Mouse (Mus musculus) frontal cortex, postnatal 36 days (tissue): ENCODE measurements around the gene Fbxl13.

ENCODE experiments used
- DNase-seq, 2 experiments: peaks; one replicate each; pipeline ENCODE4 v3.0.0; 2022; ENCODE audit warnings: low spot score in 2 of 2

Fbxl13 gene

DNA sequence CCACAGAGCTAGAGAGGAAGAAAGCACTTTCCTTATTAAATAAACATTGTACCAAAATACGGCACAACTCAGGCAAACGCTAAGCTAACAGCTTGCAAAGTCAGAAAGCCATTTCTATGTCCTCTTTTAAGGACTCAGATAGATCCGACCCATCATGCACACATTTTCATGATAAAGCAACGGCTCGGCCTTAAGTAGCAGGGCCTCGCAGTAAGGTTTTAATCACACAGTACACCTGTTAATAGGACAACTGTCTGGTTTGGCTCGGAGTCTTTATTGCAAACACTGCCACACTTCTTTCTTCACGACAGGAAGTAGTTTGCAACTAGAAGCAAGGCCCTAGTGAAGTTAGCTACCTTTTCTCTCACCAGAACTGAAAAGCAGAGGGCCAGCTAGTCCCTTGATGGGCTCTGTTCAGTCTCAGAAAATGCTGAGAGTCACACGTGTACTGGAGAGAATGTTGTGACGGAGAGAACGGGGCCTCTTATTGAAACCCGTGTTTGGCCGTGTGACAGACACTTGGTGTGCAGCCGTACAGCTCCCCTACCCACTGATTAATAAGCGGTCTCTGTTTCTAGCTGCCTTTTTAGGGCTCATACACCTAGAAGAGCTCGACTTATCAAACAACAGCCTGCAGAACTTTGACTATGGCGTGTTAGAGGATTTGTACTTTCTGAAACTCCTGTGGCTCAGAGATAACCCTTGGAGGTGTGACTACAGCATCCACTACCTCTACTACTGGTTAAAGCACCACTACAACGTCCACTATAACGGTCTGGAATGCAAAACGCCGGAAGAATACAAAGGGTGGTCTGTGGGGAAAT lies 70.8 kb downstream of the Fbxl13 start:
- DNase-seq, result no peak

DNA sequence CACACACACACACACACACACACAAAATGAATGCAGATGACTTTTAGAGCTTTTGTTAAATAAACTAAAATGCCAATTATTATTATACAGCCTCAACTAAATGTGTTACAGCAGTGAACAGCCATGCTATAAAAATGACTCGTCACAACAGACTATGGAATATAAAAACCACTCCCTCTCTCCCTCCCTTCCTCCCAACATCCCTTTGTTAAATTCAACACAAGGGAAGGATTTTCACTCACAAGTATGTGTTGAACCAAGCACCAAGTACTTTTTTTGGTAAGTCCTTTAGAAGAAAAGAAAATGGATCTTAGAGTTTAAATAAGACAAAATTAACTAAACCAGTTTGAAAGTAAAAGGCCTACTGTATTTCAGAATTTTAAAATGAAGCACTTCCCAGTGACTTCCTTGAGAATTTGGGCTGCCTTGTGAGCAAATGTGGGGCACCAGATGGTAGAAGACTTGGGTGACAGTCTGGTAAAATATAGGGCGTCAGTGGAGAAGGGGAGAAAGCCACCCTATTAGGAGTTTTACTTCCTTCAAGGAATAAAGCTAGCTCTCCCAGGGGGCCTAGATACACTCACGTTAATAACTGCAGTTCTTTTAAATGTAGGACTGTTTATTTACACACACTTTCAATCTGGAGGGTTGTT lies 72.5 kb downstream of the Fbxl13 start:
- DNase-seq, result no peak

DNA sequence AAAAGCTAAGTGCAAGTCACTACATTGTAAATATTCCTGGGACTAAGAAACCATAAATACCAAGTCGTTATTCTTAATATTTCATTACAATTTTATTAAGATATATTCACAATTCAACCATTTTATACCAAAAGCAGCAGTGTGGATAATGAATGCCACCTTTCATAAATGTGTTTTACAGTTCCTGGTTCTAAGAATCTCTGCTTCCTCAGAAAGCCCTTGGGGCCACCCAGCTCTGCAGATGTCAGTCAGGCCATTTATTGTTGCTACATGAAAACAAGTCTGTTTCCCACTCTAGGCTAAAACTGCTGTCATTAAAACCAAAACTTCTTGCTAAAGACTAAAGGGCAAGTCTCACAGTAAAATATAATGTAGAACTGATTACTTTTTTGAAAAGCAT lies 77.7 kb downstream of the Fbxl13 start:
- no peak for DNase-seq

DNA sequence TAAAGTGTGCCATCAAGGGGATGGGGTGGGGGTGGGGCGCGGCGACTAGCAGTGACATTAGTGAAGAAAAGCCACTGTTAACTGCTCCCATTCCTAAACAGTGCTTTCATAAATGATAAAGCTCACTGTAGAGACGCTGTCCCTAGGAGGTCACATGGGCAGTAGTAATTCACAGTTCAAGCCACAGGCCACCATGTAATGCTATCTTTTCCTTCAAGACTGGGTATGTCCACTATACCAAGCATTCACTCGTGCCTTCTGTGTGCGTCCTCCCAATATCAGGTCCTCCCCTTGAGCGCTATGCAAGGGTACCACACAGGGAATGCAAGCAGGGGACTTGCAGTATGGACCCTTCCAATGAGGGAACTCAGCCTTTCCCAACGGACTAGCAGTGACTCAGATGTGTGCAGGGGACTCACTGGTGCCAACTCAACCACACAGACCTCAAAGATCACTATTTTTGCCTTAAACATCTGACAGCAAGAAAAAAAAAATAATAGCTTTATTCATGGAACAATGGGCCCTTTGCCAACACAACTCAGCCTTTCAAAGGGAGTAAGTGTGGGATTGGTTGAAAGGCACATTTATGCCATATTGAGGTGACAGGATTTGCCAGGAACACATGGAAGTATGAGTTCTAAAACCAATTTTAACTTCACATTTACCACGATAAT lies 79.9 kb downstream of the Fbxl13 start:
- DNase-seq, result peak; percentile 21 to 41

DNA sequence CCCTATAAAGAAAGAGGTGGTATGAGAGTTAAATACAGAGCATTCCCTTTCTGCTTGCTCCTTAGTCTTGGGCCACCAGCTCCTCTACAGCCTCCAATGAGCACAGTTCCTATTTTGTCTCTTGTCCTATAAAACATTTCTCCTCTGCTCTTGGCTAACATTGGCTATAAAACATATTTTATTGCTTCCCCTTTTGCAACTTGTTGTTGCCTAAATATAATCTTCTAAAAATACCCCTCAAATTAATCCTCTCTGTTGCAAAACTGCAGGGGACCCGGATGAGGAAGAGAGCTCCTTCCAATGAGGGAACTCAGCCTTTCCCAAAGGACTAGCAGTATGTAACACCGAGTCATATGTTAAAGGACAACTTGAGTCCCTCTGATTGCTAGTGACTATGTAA lies 81.5 kb downstream of the Fbxl13 start:
- DNase-seq, result no peak

DNA sequence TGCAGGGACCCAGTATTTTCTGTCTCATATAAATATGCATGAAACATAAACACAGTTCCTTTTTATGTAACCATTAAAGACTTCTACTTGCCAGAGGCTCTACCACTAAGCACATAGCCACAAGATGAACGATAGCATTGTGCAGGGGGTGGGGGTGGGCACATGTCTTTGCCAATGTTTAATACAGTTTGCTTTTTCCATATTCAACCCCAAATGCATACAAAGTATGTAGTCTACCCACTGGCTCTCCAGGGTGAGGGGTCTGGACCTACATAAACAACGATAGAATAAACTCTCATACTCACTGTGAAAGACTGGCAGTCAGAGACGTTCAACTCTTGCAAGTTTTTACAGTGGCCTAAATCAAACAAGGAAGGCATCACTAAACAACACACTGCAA lies 88.9 kb downstream of the Fbxl13 start:
- DNase-seq, result no peak

DNA sequence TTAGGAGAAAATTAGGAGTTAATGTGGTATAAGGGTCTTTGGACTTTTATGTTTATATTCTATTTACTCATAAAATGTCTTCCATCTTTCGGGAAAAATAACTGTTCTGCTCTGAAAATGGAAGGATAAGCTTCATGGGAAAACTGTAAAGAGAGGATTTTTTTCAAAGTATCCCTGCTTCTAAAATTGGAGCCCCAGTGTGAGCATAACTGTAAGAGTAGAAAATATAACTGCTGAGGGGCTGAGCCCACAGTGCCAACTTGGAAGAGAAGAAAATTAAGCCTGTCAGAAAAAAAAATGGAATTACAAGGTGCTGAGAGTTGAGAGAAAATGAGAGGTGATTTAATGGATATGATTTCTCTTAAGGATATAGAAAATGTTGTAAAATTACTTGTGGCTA lies 90.7 kb downstream of the Fbxl13 start:
- DNase-seq, result no peak

DNA sequence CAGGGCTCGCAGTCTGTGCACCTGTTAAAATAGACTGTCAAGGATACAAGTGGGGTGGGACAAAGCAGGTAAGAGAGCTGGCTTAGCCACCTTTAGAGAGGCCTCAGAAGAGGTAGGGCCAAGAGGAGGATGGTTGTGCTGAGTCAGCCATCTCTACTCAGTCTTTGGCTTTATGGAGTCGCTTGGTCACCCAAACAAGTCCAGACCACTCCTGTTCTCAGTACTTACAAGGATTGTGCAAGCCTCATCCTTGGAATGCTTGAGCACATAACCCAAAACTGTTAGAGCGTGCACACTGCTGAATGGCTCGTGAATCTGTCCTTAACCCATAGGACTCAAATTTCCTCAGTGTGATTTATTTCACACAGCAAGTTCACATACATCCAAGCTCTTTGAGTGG lies 91.7 kb downstream of the Fbxl13 start:
- DNase-seq, result no peak

DNA sequence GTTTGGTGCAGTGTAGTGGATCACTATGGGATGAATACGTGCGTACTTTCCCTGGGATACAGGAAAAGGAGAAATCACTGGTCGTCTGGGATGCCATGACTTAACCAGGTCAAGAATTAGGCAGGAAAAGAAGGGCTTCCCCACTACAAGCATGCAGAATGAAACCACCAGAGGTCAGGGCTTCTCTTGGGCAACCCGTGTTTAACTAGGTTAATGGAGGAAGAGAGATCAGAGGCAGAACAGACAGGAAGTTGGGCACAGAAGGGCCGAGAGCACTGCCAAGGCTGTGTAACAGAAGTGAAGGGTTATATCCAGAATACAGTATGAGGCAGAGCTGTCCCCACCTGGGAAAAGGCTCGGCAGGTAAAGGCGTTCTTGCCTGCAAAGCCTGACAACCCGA lies 98.4 kb downstream of the Fbxl13 start:
- DNase-seq, result no peak

DNA sequence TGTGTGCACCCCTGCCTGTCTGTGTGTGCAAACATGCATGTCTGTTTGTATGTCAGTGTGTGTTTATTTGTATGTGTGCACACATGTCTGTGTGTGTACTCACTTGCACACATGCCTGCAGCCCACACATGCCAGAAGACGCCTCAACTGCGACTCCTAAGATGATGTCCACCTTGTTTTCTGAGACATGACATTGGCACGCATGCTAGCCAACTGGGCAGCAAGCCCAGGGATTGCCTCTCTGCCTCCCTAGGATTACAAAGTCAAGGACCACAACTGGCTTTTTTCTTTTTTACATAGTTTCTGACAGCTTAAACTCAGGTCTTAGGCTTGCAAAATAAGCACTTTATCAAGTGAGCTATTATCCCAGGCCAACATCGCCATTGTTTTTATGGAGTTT lies 99.6 kb downstream of the Fbxl13 start:
- DNase-seq, result no peak

DNA sequence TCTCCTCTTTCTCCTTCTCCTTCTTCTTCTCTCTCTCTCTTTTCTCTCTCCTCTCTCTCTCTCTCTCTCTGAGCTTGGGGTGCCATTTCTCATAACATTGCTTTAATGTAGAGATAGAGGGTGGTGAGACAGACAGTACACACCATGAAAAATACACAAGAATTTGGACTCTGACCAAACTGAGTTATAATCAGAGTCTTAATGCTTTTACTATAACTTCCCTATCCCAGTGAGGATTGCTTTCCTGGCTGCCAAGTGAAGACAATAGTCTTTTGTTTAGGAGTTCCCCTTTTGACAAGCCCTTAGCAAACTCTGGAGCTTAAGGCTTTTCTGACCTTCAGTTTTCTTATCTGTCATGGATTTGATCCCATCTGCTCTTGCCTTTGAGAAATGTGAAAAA lies 100.2 kb downstream of the Fbxl13 start:
- DNase-seq, result no peak

DNA sequence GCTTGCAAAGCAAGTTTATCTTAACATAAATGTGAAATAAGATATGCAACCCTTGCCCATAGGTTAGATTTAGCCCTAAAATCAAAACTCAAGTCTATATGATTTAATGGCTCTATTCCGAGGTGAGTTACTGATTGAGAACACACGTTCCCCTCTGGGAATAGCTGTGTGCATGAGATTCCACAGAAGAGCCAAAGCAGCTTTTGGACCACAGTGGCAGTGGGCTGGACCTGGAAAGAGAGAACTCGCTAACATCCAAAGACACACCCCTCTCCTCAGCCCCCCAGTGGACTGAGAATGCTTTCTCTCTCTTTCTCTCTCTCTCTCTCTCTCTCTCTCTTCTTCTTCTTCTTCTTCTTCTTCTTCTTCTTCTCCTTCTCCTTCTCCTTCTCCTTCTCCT lies 100.6 kb downstream of the Fbxl13 start:
- no peak for DNase-seq

DNA sequence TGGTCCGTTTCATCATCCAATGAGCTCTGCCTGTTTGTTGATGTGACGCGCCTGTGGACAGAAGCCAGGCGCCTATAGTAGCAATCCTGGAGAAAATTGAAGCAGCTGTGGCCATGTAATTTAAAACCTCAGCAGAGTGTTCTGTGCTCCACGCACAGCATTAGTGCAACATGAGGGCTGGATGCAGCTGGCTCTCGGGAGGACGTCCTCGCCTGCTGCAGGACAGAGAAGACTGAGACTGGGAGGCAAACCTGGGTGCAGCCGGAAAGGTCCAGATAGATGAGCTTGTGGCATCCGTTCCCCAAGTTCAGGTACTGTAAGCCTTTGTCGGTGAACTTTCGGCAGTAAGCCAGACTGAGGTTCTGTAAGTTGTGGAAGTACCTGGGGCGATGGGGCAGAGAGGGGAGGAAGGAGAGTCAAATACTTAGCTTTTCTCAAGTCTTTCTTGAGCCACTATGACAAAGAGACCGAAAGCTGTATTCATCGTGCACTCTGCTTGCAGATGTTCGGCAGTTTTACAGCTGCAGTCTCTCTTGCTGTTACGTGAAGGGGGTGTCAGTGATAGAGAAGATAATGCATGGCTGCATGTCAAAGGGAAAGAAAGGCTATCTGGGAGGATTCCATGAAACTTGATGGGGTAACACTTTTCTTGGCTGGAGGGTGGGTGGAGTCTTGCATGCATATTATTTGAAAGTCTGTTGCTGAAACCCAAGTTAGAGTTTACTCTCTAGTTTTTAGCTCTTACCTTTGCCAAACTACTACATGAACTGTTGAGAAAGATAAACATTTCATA lies 101.8 kb downstream of the Fbxl13 start, which contains the start of gene Lrrc17:
Gene Lrrc17, plus strand, starts transcription at position 151 of the 793 bp plus-strand sequence.
- DNase-seq, result no peak

DNA sequence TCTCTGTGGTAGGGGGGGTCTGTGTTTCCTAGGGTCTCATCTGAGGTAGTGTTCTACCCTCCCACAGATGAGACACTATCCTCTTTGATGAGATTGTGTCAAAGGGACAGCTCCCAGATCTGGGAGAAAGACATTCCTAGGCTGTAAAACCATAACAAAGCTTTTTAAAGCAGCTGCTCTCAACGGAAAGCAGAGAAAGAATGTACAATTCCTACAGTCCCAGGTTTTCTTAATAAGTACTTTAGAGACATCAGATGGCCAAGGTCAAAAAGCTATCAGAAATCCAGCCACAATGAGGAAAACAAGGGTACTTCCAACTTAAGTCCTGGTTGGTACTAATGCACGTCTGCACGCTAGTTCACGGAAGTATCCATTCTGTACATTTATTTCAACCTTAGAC lies 103.2 kb downstream of the Fbxl13 start:
- DNase-seq, result no peak

DNA sequence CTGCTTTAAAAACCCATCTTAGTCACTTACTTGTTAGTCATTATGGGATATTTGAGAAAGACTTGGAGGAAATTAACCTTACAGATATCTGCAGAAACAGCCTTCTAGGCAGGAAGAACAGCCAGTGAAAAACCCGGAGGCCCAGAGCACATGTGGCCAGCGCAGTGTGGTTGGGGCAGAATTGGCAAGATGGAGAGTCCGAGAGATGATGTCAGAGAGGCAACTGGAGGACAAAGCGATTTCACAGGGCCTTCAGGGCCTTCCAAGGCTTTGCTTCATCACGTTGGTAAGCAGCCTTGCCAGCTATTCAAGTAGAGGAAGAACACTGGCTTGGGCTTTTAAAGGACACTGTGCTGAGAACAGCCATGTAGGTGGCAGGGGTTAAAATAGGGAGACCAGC lies 112.5 kb downstream of the Fbxl13 start:
- no peak for DNase-seq

DNA sequence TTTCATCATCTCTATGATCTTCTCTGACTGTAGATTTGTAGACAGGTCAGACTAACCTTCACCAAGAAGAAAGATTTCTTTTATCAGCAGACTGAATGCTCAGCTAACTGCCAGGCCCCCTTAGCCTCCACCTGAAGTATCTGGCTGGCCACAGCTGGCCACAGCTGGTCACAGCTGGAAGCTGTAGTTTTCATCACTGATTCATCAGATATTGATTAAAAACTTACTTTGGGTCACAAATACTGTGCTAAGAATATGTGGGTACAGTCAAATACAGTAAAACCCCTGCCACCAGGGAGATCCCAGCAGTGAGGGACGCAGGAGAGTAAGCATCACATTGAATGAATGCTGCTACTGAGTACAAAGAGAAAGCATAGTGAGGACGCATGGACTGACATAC lies 113.3 kb downstream of the Fbxl13 start:
- DNase-seq, result no peak

DNA sequence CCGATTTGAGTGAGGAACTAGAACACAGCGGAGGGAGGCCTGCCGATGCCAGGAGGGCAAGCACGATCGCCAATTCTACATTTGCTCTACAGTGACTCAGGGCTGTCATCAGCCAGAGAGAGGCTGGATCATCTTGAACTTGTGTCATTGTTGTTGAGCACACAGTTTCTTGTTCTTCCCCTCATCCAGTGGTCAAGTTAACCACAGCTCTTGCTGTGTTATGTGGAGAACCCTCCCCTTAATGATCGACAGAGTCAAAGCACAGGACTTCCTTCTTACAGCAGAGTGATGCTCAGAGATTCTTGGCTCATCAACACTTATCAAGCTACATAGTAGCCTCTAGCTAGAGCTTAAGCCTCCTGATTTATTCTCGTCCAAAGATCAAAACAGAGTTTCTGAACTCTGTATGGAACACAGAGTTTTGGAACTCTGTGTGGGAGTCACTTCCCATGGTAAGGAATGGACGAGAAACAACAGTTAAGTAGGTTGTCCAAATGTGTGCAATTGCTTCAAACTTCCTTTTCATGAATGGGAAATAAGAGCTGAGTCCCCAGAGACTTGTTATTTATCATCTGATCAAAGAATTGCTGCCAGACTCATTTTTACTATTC lies 116.2 kb downstream of the Fbxl13 start:
- DNase-seq, result no peak

DNA sequence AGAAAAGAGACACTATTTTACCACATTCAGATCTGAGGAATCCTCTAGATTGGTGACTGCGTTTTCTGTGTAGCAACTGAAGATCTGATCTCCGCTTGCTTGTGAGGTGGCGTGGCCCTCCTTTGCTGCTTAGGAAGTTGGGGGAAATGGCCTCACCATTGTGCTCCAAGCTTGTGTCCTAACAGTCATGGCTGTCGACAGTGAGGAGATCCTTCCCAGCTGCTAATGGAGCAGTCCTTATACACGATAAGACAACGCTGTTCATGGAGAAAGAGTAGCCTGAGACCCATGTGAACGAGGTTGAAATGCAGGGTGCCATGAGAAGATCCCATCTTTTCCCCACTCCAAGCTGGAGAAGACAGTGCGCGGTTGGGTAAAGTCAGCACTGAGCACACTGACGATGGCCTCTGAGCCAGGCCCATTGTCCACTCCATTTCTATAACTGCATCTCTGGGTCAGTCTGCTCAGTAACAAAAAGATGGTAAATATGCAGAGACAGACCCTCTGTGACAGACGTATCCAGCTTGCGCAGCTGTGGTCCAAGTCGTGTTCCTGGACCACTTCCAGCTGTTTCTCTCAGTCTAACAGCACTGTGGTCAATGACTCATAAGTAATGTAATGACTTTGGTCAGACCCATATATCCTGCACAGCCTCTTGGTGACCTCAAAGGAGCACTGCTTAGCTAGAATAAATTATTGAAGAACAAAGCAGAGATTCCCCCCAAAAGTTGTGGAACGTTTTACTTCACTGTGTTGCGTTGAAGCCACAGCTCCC lies 117.2 kb downstream of the Fbxl13 start:
- DNase-seq, result no peak

DNA sequence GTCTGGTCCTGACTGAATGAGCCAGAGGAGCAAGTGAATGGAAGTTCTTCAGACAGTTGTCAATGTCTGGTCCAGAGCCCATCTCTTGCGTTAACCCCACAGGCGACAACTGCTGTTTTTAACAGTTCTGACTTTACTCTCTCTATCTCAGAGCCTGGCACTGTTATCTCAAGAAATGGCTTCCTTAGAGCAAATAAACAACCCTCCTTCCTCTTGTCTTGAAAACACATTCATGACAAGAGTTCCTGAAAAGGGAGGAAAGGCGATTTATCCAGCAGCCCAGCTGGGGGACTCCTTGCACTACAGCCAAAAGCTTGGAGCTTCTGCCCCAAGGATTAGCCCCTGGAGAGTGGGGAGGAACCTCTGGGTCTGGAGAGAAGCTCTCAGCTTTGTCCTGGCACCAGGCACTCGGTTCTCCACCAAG lies 117.9 kb downstream of the Fbxl13 start:
- DNase-seq, result no peak

DNA sequence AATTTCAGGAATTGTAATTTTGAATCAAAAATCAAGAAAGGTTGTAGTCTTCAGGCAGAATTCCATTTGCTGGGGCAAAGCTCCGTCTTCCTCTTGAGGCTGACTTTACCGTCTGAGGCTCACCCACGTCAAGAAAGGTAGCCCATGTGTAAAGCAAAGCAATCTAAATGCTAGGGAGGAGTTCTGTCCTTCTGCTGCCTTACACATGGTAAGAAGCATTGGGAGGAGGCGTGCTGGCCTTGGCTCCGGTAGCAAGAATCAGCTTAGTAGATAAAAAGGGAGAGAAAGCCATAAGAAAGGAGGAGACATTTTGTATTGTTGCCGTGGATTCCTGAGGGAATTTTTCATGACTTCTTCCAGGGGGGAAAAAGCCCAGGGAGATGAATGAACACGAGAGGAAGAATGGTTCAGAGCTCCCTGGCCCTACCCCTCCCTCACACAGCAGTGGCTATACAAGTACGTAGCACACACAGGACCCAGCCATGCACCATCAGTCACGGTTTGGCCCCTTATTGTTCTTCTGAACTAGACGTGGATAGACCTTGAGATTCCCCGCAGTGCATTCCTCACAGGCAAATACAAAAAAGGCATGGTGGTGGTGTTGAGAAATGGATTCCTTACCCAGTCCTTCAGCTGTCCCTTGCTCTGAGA lies 118.5 kb downstream of the Fbxl13 start:
- no peak for DNase-seq
